Mouse (Mus musculus): ENCODE data around the gene Tfcp2. TPM values are rescaled to one million over a fixed set of nuclear protein-coding genes. Genes with fewer than 3 reads are reported as not detected.

Tfcp2 gene
- polyA plus RNA-seq, 1 experiment from 2014 or later = 35.2 TPM

- Histone ChIP-seq H3K4me3 (no peak overlapping the region), H3K9ac (no peak overlapping the region), H3K27me3 (no peaks in the 10 kb centered on the region), H3K36me3 (ENCODE audit: poor library complexity, severe bottlenecking) (peaks cover 76% of the 10 kb centered on the region), H3K27ac (no peak overlapping the region), H3K4me1 (no peaks in the 10 kb centered on the region), H3K9me3 (replicated peaks) (no peaks in the 10 kb centered on the region), H3K4me2 (no peak overlapping the region)
- 94% methylated on average over 10 of the region's 10 CpGs for WGBS
- ATAC-seq = no peak
Observed at GRCm38 (mm10) chr15:100580108-100580507, 28.3 kb upstream of the Tfcp2 start.

- Histone ChIP-seq H3K4me2 (no peak overlapping the region), H3K27me3 (no peaks in the 10 kb centered on the region), H3K4me3 (no peak overlapping the region), H3K27ac (no peak overlapping the region), H3K9ac (no peak overlapping the region), H3K4me1 (peaks cover 8% of the 10 kb centered on the region; the same call in 1 of the 2 replicates), H3K36me3 (ENCODE audit: poor library complexity, severe bottlenecking) (peaks cover 61% of the 10 kb centered on the region), H3K9me3 (replicated peaks) (no peaks in the 10 kb centered on the region)
- WGBS = 88% methylated on average over 16 of the region's 16 CpGs
- ATAC-seq = no peak
Observed at GRCm38 (mm10) chr15:100577972-100578371, 26.2 kb upstream of the Tfcp2 start.

- Histone ChIP-seq H3K27me3 (no peaks in the 10 kb centered on the region), H3K4me1 (peaks cover 8% of the 10 kb centered on the region; the same call in 1 of the 2 replicates), H3K9ac (no peak overlapping the region), H3K9me3 (replicated peaks) (no peaks in the 10 kb centered on the region), H3K4me2 (no peak overlapping the region), H3K27ac (no peak overlapping the region), H3K36me3 (ENCODE audit: poor library complexity, severe bottlenecking) (peaks cover 52% of the 10 kb centered on the region), H3K4me3 (no peak overlapping the region)
- 88% methylated on average over 6 of the region's 6 CpGs for WGBS
- no peak for ATAC-seq
Observed at GRCm38 (mm10) chr15:100576810-100577209, 25.0 kb upstream of the Tfcp2 start.

GRCm38 (mm10) chr15:100576392-100576791, 24.6 kb upstream of the Tfcp2 start:
- Histone ChIP-seq H3K36me3 (ENCODE audit: poor library complexity, severe bottlenecking) (peaks cover 52% of the 10 kb centered on the region), H3K4me2 (no peak overlapping the region), H3K9me3 (replicated peaks) (no peaks in the 10 kb centered on the region), H3K9ac (no peak overlapping the region), H3K4me3 (no peak overlapping the region), H3K27ac (no peak overlapping the region), H3K27me3 (no peaks in the 10 kb centered on the region), H3K4me1 (peaks cover 8% of the 10 kb centered on the region; the same call in 1 of the 2 replicates)
- no peak for ATAC-seq
- 87% methylated on average over 6 of the region's 6 CpGs for WGBS

GRCm38 (mm10) chr15:100575366-100575765, 23.6 kb upstream of the Tfcp2 start:
- Histone ChIP-seq H3K4me3 (no peak overlapping the region), H3K9me3 (replicated peaks) (no peaks in the 10 kb centered on the region), H3K4me1 (peaks cover 8% of the 10 kb centered on the region; the same call in 1 of the 2 replicates), H3K36me3 (ENCODE audit: poor library complexity, severe bottlenecking) (peaks cover 43% of the 10 kb centered on the region), H3K4me2 (no peak overlapping the region), H3K27ac (no peak overlapping the region), H3K27me3 (no peaks in the 10 kb centered on the region), H3K9ac (no peak overlapping the region)
- WGBS = 87% methylated on average over 12 of the region's 12 CpGs
- no peak for ATAC-seq

GRCm38 (mm10) chr15:100574378-100574777, 22.6 kb upstream of the Tfcp2 start:
- Histone ChIP-seq H3K36me3 (ENCODE audit: poor library complexity, severe bottlenecking) (peaks cover 33% of the 10 kb centered on the region), H3K4me3 (no peak overlapping the region), H3K9ac (no peak overlapping the region), H3K4me1 (peaks cover 8% of the 10 kb centered on the region; the same call in 1 of the 2 replicates), H3K27me3 (no peaks in the 10 kb centered on the region), H3K9me3 (replicated peaks) (no peaks in the 10 kb centered on the region), H3K4me2 (no peak overlapping the region), H3K27ac (no peak overlapping the region)
- 71% methylated on average over 2 of the region's 2 CpGs for WGBS
- ATAC-seq = no peak

GRCm38 (mm10) chr15:100573946-100574345, 22.1 kb upstream of the Tfcp2 start:
- no peak overlapping the region for H3K9ac ChIP-seq
- ATAC-seq = no peak
- peaks cover 29% of the 10 kb centered on the region for H3K36me3 ChIP-seq (ENCODE audit: poor library complexity, severe bottlenecking)
- no peak overlapping the region for H3K27ac ChIP-seq
- H3K27me3 ChIP-seq = no peaks in the 10 kb centered on the region
- whole genome bisulfite sequencing = 47% methylated on average over 6 of the region's 6 CpGs
- no peaks in the 10 kb centered on the region for H3K9me3 ChIP-seq (replicated peaks)
- no peak overlapping the region for H3K4me3 ChIP-seq
- H3K4me1 ChIP-seq = peaks cover 8% of the 10 kb centered on the region; the same call in 1 of the 2 replicates
- no peak overlapping the region for H3K4me2 ChIP-seq

- no peak overlapping the region for H3K4me2 ChIP-seq
- peaks cover 4% of the 10 kb centered on the region; the same call in 1 of the 2 replicates for H3K4me1 ChIP-seq
- no peak overlapping the region for H3K4me3 ChIP-seq
- H3K27ac ChIP-seq = no peak overlapping the region
- no peak for ATAC-seq
- 75% methylated on average over 3 of the region's 3 CpGs for WGBS
- no peaks in the 10 kb centered on the region for H3K9me3 ChIP-seq (replicated peaks)
- no peaks in the 10 kb centered on the region for H3K36me3 ChIP-seq (ENCODE audit: poor library complexity, severe bottlenecking)
- no peaks in the 10 kb centered on the region for H3K27me3 ChIP-seq
- no peak overlapping the region for H3K9ac ChIP-seq
Observed at GRCm38 (mm10) chr15:100569239-100569638, 17.4 kb upstream of the Tfcp2 start.

GRCm38 (mm10) chr15:100566531-100566930, 14.7 kb upstream of the Tfcp2 start:
- H3K27me3 ChIP-seq = no peaks in the 10 kb centered on the region
- H3K4me1 ChIP-seq = no peaks in the 10 kb centered on the region
- no peak overlapping the region for H3K4me3 ChIP-seq
- ATAC-seq = no peak
- no peaks in the 10 kb centered on the region for H3K36me3 ChIP-seq (ENCODE audit: poor library complexity, severe bottlenecking)
- no peaks in the 10 kb centered on the region for H3K9me3 ChIP-seq (replicated peaks)
- no peak overlapping the region for H3K27ac ChIP-seq
- no peak overlapping the region for H3K4me2 ChIP-seq
- no peak overlapping the region for H3K9ac ChIP-seq
- WGBS = 64% methylated on average over 2 of the region's 2 CpGs

GRCm38 (mm10) chr15:100557705-100558433, 6.1 kb upstream of the Tfcp2 start:
- ATAC-seq = no peak
- no peaks in the 10 kb centered on the region for H3K27me3 ChIP-seq
- no peak overlapping the region for H3K4me3 ChIP-seq
- H3K36me3 ChIP-seq (ENCODE audit: poor library complexity, severe bottlenecking) = no peaks in the 10 kb centered on the region
- no peak overlapping the region for H3K4me2 ChIP-seq
- no peaks in the 10 kb centered on the region for H3K9me3 ChIP-seq (replicated peaks)
- no peaks in the 10 kb centered on the region for H3K4me1 ChIP-seq
- WGBS = 78% methylated on average over 5 of the region's 5 CpGs
- H3K9ac ChIP-seq = no peak overlapping the region
- H3K27ac ChIP-seq = no peak overlapping the region

GRCm38 (mm10) chr15:100556378-100556777, 4.6 kb upstream of the Tfcp2 start:
- Histone ChIP-seq H3K4me3 (no peak overlapping the region), H3K9ac (no peak overlapping the region), H3K9me3 (replicated peaks) (no peaks in the 10 kb centered on the region), H3K4me2 (no peak overlapping the region), H3K27me3 (no peaks in the 10 kb centered on the region), H3K36me3 (ENCODE audit: poor library complexity, severe bottlenecking) (no peaks in the 10 kb centered on the region), H3K4me1 (peaks cover 4% of the 10 kb centered on the region), H3K27ac (no peak overlapping the region)
- ATAC-seq = no peak
- WGBS = 90% methylated on average over 9 of the region's 9 CpGs

- H3K27me3 ChIP-seq = no peaks in the 10 kb centered on the region
- H3K9ac ChIP-seq = no peak overlapping the region
- ATAC-seq = no peak
- no peaks in the 10 kb centered on the region for H3K9me3 ChIP-seq (replicated peaks)
- H3K36me3 ChIP-seq (ENCODE audit: poor library complexity, severe bottlenecking) = no peaks in the 10 kb centered on the region
- peaks cover 6% of the 10 kb centered on the region for H3K4me1 ChIP-seq
- H3K4me3 ChIP-seq = no peak overlapping the region
- H3K27ac ChIP-seq = no peak overlapping the region
- no peak overlapping the region for H3K4me2 ChIP-seq
- WGBS = 88% methylated on average over 5 of the region's 5 CpGs
Observed at GRCm38 (mm10) chr15:100555965-100556364, 4.2 kb upstream of the Tfcp2 start.

GRCm38 (mm10) chr15:100550280-100550679, 1.5 kb downstream of the Tfcp2 start:
- peak overlapping the region; percentile 81; the same call in 1 of the 2 replicates for H3K9ac ChIP-seq
- H3K4me3 ChIP-seq = peak overlapping the region; percentile 66; the same call in 1 of the 2 replicates
- H3K9me3 ChIP-seq (replicated peaks) = no peaks in the 10 kb centered on the region; the same call in 1 of the 2 replicates
- no peaks in the 10 kb centered on the region for H3K27me3 ChIP-seq
- no peak for ATAC-seq
- peak overlapping the region; percentile 91 for H3K4me2 ChIP-seq
- H3K36me3 ChIP-seq (ENCODE audit: poor library complexity, severe bottlenecking) = peaks cover 32% of the 10 kb centered on the region
- peaks cover 17% of the 10 kb centered on the region for H3K4me1 ChIP-seq
- 86% methylated on average over 4 of the region's 4 CpGs for WGBS
- no peak overlapping the region for H3K27ac ChIP-seq

All from forebrain, embryonic 13.5 days (tissue).